Mouse (Mus musculus): ENCODE data around the gene Wapl.
A peak's percentile ranks its signal among the peaks of the same experiment; 100 is the strongest.

Wapl gene

GRCm38 (mm10) chr14:34776719-34777385 lies 103.1 kb downstream of the Wapl start:
- no peak for DNase-seq

- peak; percentile 25 for DNase-seq
Measured at GRCm38 (mm10) chr14:34777810-34778209, 104.1 kb downstream of the Wapl start.

- DNase-seq: no peak
Measured at GRCm38 (mm10) chr14:34778760-34779159, 105.0 kb downstream of the Wapl start.

GRCm38 (mm10) chr14:34793406-34794037 lies 119.8 kb downstream of the Wapl start:
- DNase-seq: no peak
